Mouse (Mus musculus): ENCODE results near the gene Hip1. TPM values are rescaled to one million over a fixed set of nuclear protein-coding genes. Genes with fewer than 3 reads are reported as not detected.
"Not testable (repeated sequence)": the region's sequence is repeated elsewhere in the genome, so short reads cannot be mapped to it uniquely, and the experiment has no call there.

Hip1 gene
- total RNA-seq, 2 experiments from 2014 or later: 48.7 to 51.9 TPM

DNA sequence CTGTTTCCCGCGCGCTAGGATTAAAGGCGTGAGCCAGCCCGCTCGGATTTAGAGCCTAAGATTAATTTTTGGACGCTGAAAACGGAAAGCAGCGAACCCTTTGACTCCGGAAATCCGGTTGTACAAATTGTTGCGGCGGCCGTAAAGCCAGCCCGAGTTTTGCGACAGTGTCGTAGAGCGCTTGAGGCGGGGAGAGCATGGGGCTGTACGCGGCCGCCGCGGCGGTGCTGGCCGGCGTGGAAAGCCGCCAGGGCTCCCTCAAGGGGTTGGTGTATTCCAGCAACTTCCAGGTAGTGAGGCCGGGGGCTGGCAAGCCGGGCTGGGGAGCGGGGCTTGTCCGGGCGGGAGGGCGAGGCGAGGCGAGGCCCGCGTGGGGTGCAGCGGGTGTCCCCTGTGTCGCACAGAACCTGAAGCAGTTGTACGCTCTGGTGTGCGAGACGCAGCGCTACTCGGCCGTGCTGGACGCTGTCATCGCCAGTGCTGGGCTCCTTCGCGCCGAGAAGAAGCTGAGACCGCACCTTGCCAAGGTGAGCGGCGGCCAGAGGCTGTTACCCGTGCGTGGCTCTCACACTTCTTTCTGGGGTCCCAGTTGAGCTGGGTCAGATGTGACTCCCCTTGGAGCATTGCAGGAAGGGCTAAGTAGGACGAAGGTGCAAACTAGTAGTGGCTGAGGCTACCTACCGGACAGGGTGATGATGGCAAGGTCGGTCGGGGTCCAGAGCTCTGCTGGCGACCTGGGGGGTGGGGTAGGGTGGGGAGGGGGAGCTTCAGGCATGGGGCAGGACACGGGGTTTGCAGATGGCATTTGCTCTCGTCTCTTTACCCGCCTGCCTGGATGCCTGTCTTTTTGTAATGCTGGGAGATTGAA, 174.9 kb downstream of the Hip1 start, which contains the start of gene Nsun5:
TSS of gene Nsun5 (plus strand) at position 167 of the 868 bp plus-strand sequence.
- Histone ChIP-seq H3K27ac (peak within 1 kb of the TSS; percentile 91), H3K4me3 (peak within 1 kb of the TSS; percentile 81)
- intact Hi-C loops (cut with DNase I): no loop called here
- TF ChIP-seq CTCF (IDR thresholded peaks at IDR 0.05): no peak
- peak; percentile 94 to 97 for DNase-seq (ENCODE audit: extremely low spot score in 1 of 2, low spot score in 2 of 2)

DNA sequence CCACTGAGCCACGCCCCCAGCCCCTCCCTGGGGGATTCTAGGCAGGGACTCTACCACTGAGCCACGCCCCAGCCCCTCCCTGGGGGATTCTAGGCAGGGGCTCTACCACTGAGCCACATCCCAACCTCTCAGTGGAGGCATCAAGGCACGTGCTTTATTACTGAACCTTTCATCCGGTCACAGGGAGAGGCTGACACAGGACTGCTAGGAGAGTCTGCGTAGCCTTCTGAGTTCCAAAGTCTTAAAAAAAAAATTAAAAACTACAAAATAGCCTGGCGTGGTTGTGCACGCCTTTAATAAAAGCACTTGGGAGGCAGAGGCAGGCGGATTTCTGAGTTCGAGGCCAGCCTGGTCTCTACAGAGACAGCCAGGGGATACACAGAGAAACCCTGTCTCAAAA, 175.7 kb downstream of the Hip1 start:
- peak overlapping the region; percentile 81 for H3K4me3 ChIP-seq
- DNase-seq (ENCODE audit: extremely low spot score in 1 of 2, low spot score in 2 of 2); H3K27ac ChIP-seq; intact Hi-C loops (cut with DNase I): not testable (repeated sequence)

DNA sequence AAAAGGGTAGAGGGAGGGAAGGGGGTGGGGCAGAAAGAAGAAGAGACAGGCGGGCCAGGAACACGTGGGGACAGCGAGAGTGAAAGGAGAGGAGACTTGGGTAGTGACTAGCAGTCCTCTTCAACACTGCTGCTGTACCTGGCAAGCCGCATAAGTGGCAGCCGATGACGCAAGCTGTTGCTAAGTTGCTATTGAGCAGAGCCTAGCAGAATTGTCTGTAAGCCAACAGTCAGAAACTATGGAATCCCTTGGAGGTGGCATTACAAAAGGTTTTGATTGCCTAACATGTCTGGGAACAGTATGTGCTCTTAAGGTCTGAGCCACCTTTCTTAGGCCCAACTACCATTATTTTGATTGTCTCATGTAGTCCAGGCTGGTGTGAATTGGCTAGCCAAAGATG, 176.6 kb downstream of the Hip1 start:
- intact Hi-C loops (cut with DNase I): no loop called here

GRCm38 (mm10) chr5:135367841-135368240, 177.1 kb downstream of the Hip1 start:
- peak; percentile 77 for TF ChIP-seq CTCF (IDR thresholded peaks at IDR 0.05)
- intact Hi-C loops (cut with DNase I): no loop called here
- H3K27ac ChIP-seq: no peak overlapping the region
- H3K4me3 ChIP-seq: no peak overlapping the region
- DNase-seq (ENCODE audit: extremely low spot score in 1 of 2, low spot score in 2 of 2): no peak

More for the DNA sequence above, 176.6 kb downstream of the Hip1 start:
- DNase-seq (ENCODE audit: extremely low spot score in 1 of 2, low spot score in 2 of 2): no peak
- no peak overlapping the region for H3K4me3 ChIP-seq
- H3K27ac ChIP-seq: no peak overlapping the region
- no peak for TF ChIP-seq CTCF (IDR thresholded peaks at IDR 0.05)

GRCm38 (mm10) chr5:135363540-135363939, 181.4 kb downstream of the Hip1 start:
- Histone ChIP-seq H3K27ac (no peak overlapping the region), H3K4me3 (no peak overlapping the region)
- intact Hi-C loops (cut with DNase I): loop anchor here (5.0 kb wide), 1 partner anchor 246 kb away; no protein-coding TSS in a partner anchor
- TF ChIP-seq CTCF (IDR thresholded peaks at IDR 0.05): peak; percentile 55
- no peak for DNase-seq (ENCODE audit: extremely low spot score in 1 of 2, low spot score in 2 of 2)

DNA sequence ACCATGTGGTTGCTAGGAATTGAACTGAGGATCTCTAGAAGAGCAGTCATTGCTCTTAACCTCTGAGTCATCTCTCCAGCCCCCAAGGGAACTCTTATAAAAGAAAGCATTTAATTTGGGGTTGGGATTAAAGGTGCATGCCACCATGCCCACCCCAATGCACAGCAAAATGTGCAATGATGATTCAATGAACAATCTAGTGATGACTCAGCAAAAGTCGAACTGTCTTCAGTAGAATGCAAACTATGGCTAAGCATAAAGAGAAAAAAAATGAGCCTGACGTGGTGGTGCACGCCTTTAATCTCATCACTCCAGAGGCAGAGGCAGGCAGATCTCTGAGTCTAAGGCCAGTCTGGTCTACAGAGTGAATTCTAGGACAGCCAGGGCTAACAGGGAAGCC, 182.3 kb downstream of the Hip1 start:
- TF ChIP-seq CTCF (IDR thresholded peaks at IDR 0.05): no peak
- Histone ChIP-seq H3K27ac (no peak overlapping the region), H3K4me3 (no peak overlapping the region)
- no peak for DNase-seq (ENCODE audit: extremely low spot score in 1 of 2, low spot score in 2 of 2)
- intact Hi-C loops (cut with DNase I): loop anchor here (5.0 kb wide), 1 partner anchor 245 kb away; no protein-coding TSS in a partner anchor

GRCm38 (mm10) chr5:135359772-135360171, 185.1 kb downstream of the Hip1 start:
- intact Hi-C loops (cut with DNase I): loop anchor here (5.0 kb wide), 1 partner anchor 242 kb away; no protein-coding TSS in a partner anchor

DNA sequence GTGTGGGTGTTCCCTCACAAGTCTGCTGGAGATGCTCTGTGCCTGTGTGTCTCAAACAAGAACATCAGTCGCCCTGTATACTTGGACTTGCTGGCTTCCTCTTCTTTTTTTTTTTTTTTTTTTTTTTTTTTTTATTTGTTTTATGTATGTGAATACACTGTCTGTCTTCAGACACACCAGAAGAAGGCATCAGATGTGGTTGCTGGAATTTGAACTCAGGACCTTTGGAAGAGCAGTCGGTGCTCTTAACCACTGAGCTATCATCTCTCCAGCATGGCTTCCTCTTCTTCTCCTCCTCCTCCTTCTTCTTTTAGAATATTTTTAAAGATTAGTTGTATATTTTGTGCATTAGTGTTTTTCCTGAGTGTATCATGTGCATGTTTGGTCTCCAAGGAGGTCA, 187.4 kb downstream of the Hip1 start:
- peak in 1 of 2 experiments; percentile 39 for DNase-seq (ENCODE audit: extremely low spot score in 1 of 2, low spot score in 2 of 2)
- TF ChIP-seq CTCF (IDR thresholded peaks at IDR 0.05): no peak
- intact Hi-C loops (cut with DNase I): no loop called here
- H3K27ac ChIP-seq: no peak overlapping the region
- no peak overlapping the region for H3K4me3 ChIP-seq

More at GRCm38 (mm10) chr5:135359772-135360171, 185.1 kb downstream of the Hip1 start:
- Histone ChIP-seq H3K4me3 (no peak overlapping the region), H3K27ac (no peak overlapping the region)
- DNase-seq (ENCODE audit: extremely low spot score in 1 of 2, low spot score in 2 of 2): no peak
- no peak for TF ChIP-seq CTCF (IDR thresholded peaks at IDR 0.05)

Small RNA genes lying within 50 kb of the gene (microRNA-seq; reads per million reads assigned to microRNA genes)
- gene Mir7033: 0.72 to 0.97 reads per million in 2 experiments

Other genes starting within 250 kb of the Hip1 start
- gene Fkbp6, start 195.1 kb downstream of the Hip1 start, total RNA-seq (2021): under 1 TPM in 1 of 2 experiments, not detected in 1; 0.44 TPM
- not detected for gene Trim50, start 191.8 kb downstream of the Hip1 start, total RNA-seq (2021)
- gene Nsun5, start 175.2 kb downstream of the Hip1 start, total RNA-seq (2021): 10 to 100 TPM; 22.2 to 22.6 TPM
- 10 to 100 TPM; 56.6 to 58.3 TPM for gene Pom121, start 150.6 kb downstream of the Hip1 start, total RNA-seq (2021)
- gene Ccl26, start 18.4 kb upstream of the Hip1 start, total RNA-seq (2021): not detected
- under 1 TPM in 1 of 2 experiments, not detected in 1; 0.68 TPM for gene Ccl24, start 27.9 kb upstream of the Hip1 start, total RNA-seq (2021)
- 10 to 100 TPM; 84.3 to 85.9 TPM for gene Rhbdd2, start 87.5 kb upstream of the Hip1 start, total RNA-seq (2021)
- 10 to 100 TPM; 86.0 to 93.6 TPM for gene Por, start 124.9 kb upstream of the Hip1 start, total RNA-seq (2021)
- 10 to 100 TPM; 18.3 to 18.4 TPM for gene Tmem120a, start 199.3 kb upstream of the Hip1 start, total RNA-seq (2021)
- gene Styxl1, start 233.3 kb upstream of the Hip1 start, total RNA-seq (2021): not detected
- 100 to 1,000 TPM; 379 to 386 TPM for gene Mdh2, start 233.4 kb upstream of the Hip1 start, total RNA-seq (2021)